Mouse (Mus musculus) myocyte (in vitro differentiated cells): ENCODE results near the gene Plvap. TPM values are rescaled to one million over a fixed set of nuclear protein-coding genes. Genes with fewer than 3 reads are reported as not detected.

Experiments
- H3K27me3 ChIP-seq: one replicate; pipeline ENCODE4 v1.6.1; 2011; ENCODE audit not compliant: control insufficient read depth, insufficient read depth, insufficient read length
- H3K36me3 ChIP-seq: one replicate; pipeline ENCODE4 v1.6.1; 2011; ENCODE audit not compliant: control insufficient read depth, insufficient read depth
- H3K4me2 ChIP-seq: one replicate; pipeline ENCODE4 v1.6.1; 2011; ENCODE audit warnings: low read depth, control low read depth
- H3K4me3 ChIP-seq: one replicate; pipeline ENCODE4 v1.5.1; 2011; ENCODE audit warnings: mild to moderate bottlenecking, control low read depth, moderate library complexity
- H3K79me2 ChIP-seq: one replicate; pipeline ENCODE4 v1.6.1; 2011; ENCODE audit not compliant: control insufficient read depth, insufficient read depth
- H3ac ChIP-seq: one replicate; pipeline ENCODE4 v1.6.1; 2011; ENCODE audit not compliant: control insufficient read depth, insufficient read length
- CEBPB ChIP-seq: IDR thresholded peaks from 2 replicates; pipeline ENCODE4 v1.6.1; 2011; ENCODE audit warnings: mild to moderate bottlenecking, moderate library complexity; ENCODE audit not compliant: poor library complexity, insufficient read depth, severe bottlenecking
- E2F4 ChIP-seq: IDR thresholded peaks from one replicate; pipeline ENCODE4 v1.6.1; 2011; ENCODE audit warnings: mild to moderate bottlenecking, control low read depth, moderate library complexity; ENCODE audit not compliant: insufficient read depth
- MAX ChIP-seq: IDR thresholded peaks from one replicate; pipeline ENCODE4 v1.6.1; 2011; ENCODE audit warnings: low read depth, mild to moderate bottlenecking, control low read depth
- MYOD1 ChIP-seq, 3 experiments: IDR thresholded peaks; one replicate each; pipeline ENCODE4 v1.6.1; 2011; ENCODE audit warnings: control low read depth in 2 of 3, low read depth in 2 of 3, mild to moderate bottlenecking in 2 of 3, moderate library complexity in 1 of 3; ENCODE audit not compliant: insufficient read length in 2 of 3, control insufficient read depth in 1 of 3
- MYOG ChIP-seq, 3 experiments: IDR thresholded peaks; one replicate each; pipeline ENCODE4 v1.6.1; 2011; ENCODE audit warnings: control low read depth in 2 of 3, low read depth in 2 of 3, mild to moderate bottlenecking in 2 of 3; ENCODE audit not compliant: insufficient read length in 2 of 3, control insufficient read depth in 1 of 3, insufficient read depth in 1 of 3
- POLR2A ChIP-seq: IDR thresholded peaks from one replicate; pipeline ENCODE4 v1.6.1; 2011; ENCODE audit warnings: low read depth, mild to moderate bottlenecking, control low read depth, moderate library complexity; ENCODE audit not compliant: insufficient read length
- POLR2AphosphoS2 ChIP-seq: IDR thresholded peaks from one replicate; pipeline ENCODE4 v1.6.1; 2011; ENCODE audit warnings: low read depth, control low read depth; ENCODE audit not compliant: insufficient read length
- REST ChIP-seq: IDR thresholded peaks from one replicate; pipeline ENCODE4 v1.6.1; 2011; ENCODE audit warnings: mild to moderate bottlenecking, control low read depth, moderate library complexity; ENCODE audit not compliant: insufficient read depth, insufficient read length
- SRF ChIP-seq: IDR thresholded peaks from one replicate; pipeline ENCODE4 v1.6.1; 2011; ENCODE audit warnings: low read depth; ENCODE audit not compliant: control insufficient read depth, insufficient read length
- TCF12 ChIP-seq: IDR thresholded peaks from one replicate; pipeline ENCODE4 v1.6.1; 2011; ENCODE audit warnings: mild to moderate bottlenecking, control low read depth; ENCODE audit not compliant: poor library complexity, insufficient read depth, severe bottlenecking
- TCF3 ChIP-seq: IDR thresholded peaks from one replicate; pipeline ENCODE4 v1.6.1; 2011; ENCODE audit warnings: low read depth, control low read depth; ENCODE audit not compliant: insufficient read length
- USF1 ChIP-seq: IDR thresholded peaks from one replicate; pipeline ENCODE4 v1.6.1; 2011; ENCODE audit warnings: low read depth, mild to moderate bottlenecking, control low read depth, moderate library complexity
- polyA plus RNA-seq: library from polyadenylated mRNA; unstranded; fragments of >200 nt; fragmentation: generic; extraction: Trizol; gene quantifications from one replicate; pipeline ENCODE4 v1.2.1, GENCODE M21; 2012; ENCODE audit warnings: missing spikeins

Plvap gene
- polyA plus RNA-seq, 1 experiment, result 0.18 TPM

GRCm38 (mm10) chr8:71515043-71515442 is 3.5 kb upstream of the Plvap start:
- no peak overlapping the region for H3ac ChIP-seq
- H3K79me2 ChIP-seq, result no peaks in the 10 kb centered on the region
- TF ChIP-seq USF1 (no peak), TCF3 (no peak), REST (no peak), CEBPB (no peak), POLR2A (no peak), TCF12 (no peak)
- no peaks in the 10 kb centered on the region for H3K36me3 ChIP-seq
- no peak overlapping the region for H3K4me2 ChIP-seq
- H3K4me3 ChIP-seq, result no peak overlapping the region
- peaks cover 17% of the 10 kb centered on the region for H3K27me3 ChIP-seq

DNA sequence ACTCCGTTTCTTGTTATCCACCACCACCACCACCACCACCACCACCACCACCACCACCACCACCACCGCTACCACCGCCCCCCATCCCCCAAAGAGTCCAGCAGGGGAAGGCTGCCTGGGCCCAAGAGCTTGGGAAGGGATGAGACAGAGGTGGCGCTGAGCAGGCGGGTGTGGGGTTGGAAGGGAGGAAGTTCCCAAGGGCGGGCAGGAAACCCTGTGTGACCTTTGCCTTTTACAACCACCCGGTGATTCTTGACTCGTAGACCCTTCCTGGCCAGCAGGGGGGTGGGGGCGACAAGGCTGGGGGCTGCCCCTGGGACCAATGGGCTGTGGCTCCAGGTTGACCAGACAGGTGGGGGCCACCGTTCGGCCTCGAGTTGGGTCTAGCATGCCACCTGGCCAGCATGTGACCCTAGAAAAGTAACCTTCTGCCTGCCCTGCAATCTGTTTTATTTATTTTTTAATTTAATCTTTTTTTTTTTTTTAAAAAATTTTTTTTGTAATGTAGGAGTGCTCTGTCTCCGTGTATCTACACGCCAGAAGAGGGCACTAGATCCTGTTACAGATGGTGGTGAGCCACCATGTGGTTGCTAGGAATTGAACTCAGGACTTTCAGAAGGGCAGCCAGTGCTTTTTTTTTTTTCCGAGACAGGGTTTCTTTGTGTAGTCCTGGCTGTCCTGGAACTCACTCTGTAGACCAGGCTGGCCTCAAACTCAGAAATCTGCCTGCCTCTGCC is 1.6 kb upstream of the Plvap start:
- Histone ChIP-seq H3K4me2 (no peak overlapping the region), H3K27me3 (peaks cover 30% of the 10 kb centered on the region), H3K4me3 (no peak overlapping the region), H3K36me3 (no peaks in the 10 kb centered on the region), H3K79me2 (no peaks in the 10 kb centered on the region), H3ac (no peak overlapping the region)
- TF ChIP-seq E2F4 (no peak), SRF (no peak), POLR2A (no peak), MYOG (IDR thresholded peaks at IDR 0.05; ENCODE audit: control insufficient read depth in 1 of 3, insufficient read depth in 1 of 3, insufficient read length in 2 of 3, low read depth in 2 of 3) (no peak), USF1 (no peak), MYOD1 (IDR thresholded peaks at IDR 0.05; ENCODE audit: control insufficient read depth in 1 of 3, insufficient read length in 2 of 3, low read depth in 2 of 3) (no peak), TCF12 (no peak), POLR2AphosphoS2 (no peak), REST (no peak), MAX (no peak), TCF3 (no peak), CEBPB (no peak)

- Histone ChIP-seq H3K4me3 (no peak overlapping the region), H3K79me2 (no peaks in the 10 kb centered on the region), H3K36me3 (no peaks in the 10 kb centered on the region), H3K4me2 (no peak overlapping the region), H3ac (no peak overlapping the region), H3K27me3 (peaks cover 45% of the 10 kb centered on the region)
- TF ChIP-seq MYOG (IDR thresholded peaks at IDR 0.05; ENCODE audit: control insufficient read depth in 1 of 3, insufficient read depth in 1 of 3, insufficient read length in 2 of 3, low read depth in 2 of 3) (no peak), USF1 (peak; percentile 31)
Observed at GRCm38 (mm10) chr8:71509316-71509715, 2.2 kb downstream of the Plvap start.

DNA sequence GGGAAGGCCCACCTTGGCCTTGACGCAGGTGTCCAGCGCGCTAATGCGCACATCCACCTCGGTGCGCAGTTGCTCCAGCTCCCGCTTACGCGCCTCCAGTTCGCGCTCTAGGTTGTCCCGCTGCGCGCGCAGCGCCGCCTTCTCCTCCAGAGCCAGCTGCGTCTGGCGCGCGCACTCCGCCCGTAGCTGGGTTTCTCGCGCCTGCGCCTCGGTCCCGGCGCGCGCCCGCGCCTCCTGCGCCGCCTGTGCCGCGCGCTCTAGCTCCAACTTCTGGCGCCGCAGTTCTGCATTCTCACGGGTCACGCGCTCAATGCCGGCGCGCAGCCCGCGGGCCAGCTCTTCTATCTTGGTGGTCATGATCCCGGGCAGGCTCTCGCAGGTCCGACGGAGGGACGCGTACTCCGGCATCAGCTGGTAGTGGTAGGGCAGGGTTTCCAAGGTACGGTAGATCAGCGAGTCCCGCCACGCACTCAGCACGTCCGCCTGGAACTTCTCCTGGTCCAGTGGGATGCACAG is 3.9 kb downstream of the Plvap start:
- no peak for TF ChIP-seq USF1
- Histone ChIP-seq H3K36me3 (no peaks in the 10 kb centered on the region), H3K27me3 (peaks cover 45% of the 10 kb centered on the region), H3ac (no peak overlapping the region), H3K79me2 (no peaks in the 10 kb centered on the region), H3K4me2 (peak overlapping the region; percentile 62), H3K4me3 (no peak overlapping the region)

GRCm38 (mm10) chr8:71505979-71506378 is 5.6 kb downstream of the Plvap start:
- no peak overlapping the region for H3ac ChIP-seq
- TF ChIP-seq REST (no peak), MAX (no peak), SRF (no peak), POLR2AphosphoS2 (no peak), TCF12 (no peak), MYOG (IDR thresholded peaks at IDR 0.05; ENCODE audit: control insufficient read depth in 1 of 3, insufficient read depth in 1 of 3, insufficient read length in 2 of 3, low read depth in 2 of 3) (no peak)
- H3K4me2 ChIP-seq, result no peak overlapping the region
- no peak overlapping the region for H3K4me3 ChIP-seq
- no peaks in the 10 kb centered on the region for H3K79me2 ChIP-seq
- H3K36me3 ChIP-seq, result no peaks in the 10 kb centered on the region
- peaks cover 35% of the 10 kb centered on the region for H3K27me3 ChIP-seq

DNA sequence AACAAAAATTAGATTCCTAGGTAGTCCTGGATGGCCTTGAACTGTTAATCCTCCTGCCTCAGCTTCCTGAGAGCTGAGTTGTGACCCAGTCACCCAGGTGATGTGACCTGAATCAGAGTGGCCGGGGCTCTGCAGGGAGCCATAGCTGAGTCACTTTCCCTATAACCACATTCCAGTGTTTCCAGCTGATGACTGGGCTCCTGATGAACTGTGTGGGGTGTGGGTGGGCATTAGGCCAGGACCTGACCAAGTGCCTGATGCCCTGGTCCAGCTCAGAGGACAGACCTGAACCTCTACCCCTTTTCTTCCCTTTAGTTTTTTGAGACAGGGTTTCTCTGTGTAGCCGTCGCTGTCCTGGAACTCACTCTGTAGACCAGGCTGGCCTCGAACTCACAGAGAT is 6.2 kb downstream of the Plvap start:
- no peak overlapping the region for H3K4me2 ChIP-seq
- no peak overlapping the region for H3K4me3 ChIP-seq
- H3K36me3 ChIP-seq, result no peaks in the 10 kb centered on the region
- TF ChIP-seq POLR2A (no peak), MYOG (IDR thresholded peaks at IDR 0.05; ENCODE audit: control insufficient read depth in 1 of 3, insufficient read depth in 1 of 3, insufficient read length in 2 of 3, low read depth in 2 of 3) (no peak), CEBPB (no peak), SRF (no peak), TCF3 (no peak), REST (no peak), MAX (no peak), E2F4 (no peak), MYOD1 (IDR thresholded peaks at IDR 0.05; ENCODE audit: control insufficient read depth in 1 of 3, insufficient read length in 2 of 3, low read depth in 2 of 3) (no peak), POLR2AphosphoS2 (no peak), TCF12 (no peak), USF1 (no peak)
- H3ac ChIP-seq, result no peak overlapping the region
- H3K79me2 ChIP-seq, result no peaks in the 10 kb centered on the region
- H3K27me3 ChIP-seq, result peaks cover 31% of the 10 kb centered on the region
